Mouse (Mus musculus): ENCODE measurements around the gene H13.
A peak's percentile ranks its signal among the peaks of the same experiment; 100 is the strongest.

DNA sequence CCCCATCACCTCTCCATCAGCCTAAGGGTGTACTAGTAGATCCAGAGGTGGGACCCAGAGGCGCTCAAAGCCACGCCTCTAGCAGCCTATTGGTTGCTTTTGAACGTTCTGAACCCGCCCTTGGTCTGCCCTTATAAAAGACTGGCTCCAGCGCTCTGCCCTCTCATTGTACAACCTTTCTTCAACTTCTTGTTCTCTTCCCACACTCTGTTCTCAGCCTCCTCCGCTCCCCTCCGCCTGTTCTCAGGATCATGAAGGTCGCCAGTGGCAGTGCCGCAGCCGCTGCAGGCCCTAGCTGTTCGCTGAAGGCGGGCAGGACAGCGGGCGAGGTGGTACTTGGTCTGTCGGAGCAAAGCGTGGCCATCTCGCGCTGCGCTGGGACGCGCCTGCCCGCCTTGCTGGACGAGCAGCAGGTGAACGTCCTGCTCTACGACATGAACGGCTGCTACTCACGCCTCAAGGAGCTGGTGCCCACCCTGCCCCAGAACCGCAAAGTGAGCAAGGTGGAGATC lies 66.9 kb downstream of the H13 start, which contains the start of gene Id1:
- no peak for TF ChIP-seq CTCF (IDR thresholded peaks at IDR 0.05; ENCODE audit: borderline replicate concordance, insufficient read depth, low read depth, low read length)
- peak; percentile 43; the same call in 1 of the 2 replicates for TF ChIP-seq POLR2A (IDR thresholded peaks at IDR 0.05; ENCODE audit: borderline replicate concordance, insufficient read depth, low read length)

All from cerebellum, adult 2 months (tissue).